Mouse (Mus musculus): ENCODE measurements around the gene Zfp788. TPM values are rescaled to one million over a fixed set of nuclear protein-coding genes. Genes with fewer than 3 reads are reported as not detected.
"Not testable (repeated sequence)": the region's sequence is repeated elsewhere in the genome, so short reads cannot be mapped to it uniquely, and the experiment has no call there.

Zfp788 gene
- polyA plus RNA-seq (2014; fragmentation: Nextera tagmentation; extraction: Ambion mirVana), result 10.4 and 13.1 TPM in 2 replicates

- DNase-seq (ENCODE audit: low spot score), result peak; percentile 88
- Histone ChIP-seq H3K9me3 (ENCODE audit: control insufficient read depth, low read length) (0 out of 2 replicates have a peak, but pooled peaks cover 4% of the 10 kb centered on the region), H3K4me3 (ENCODE audit: low read depth, low read length) (peak within 1 kb of the TSS; percentile 67), H3K27me3 (replicated peaks; ENCODE audit: control insufficient read depth, insufficient read depth, low read length) (no peaks in the 10 kb centered on the region), H3K27ac (ENCODE audit: low read depth) (peak within 1 kb of the TSS; percentile 87), H3K36me3 (ENCODE audit: control insufficient read depth, insufficient read depth, low read length) (peaks cover 29% of the 10 kb centered on the region), H3K4me1 (replicated peaks; ENCODE audit: control insufficient read depth, insufficient read depth, low read length) (no peaks in the 10 kb centered on the region; the same call in 1 of the 2 replicates), H3K4me2 (ENCODE audit: low read length) (peak within 1 kb of the TSS; percentile 70), H3K9ac (ENCODE audit: low read length) (peak within 1 kb of the TSS; percentile 63)
- ATAC-seq (replicated peaks; ENCODE audit: low FRiP score, low TSS enrichment, low read depth), result peak; percentile 97
- under 1% methylated on average over 27 of the region's 27 CpGs for WGBS
Observed at GRCm38 (mm10) chr7:41632409-41633220, at the start of gene Zfp788. Gene Zfp788 (plus strand): TSS chr7:41633203.

- not testable (repeated sequence) for H3K36me3 ChIP-seq (ENCODE audit: control insufficient read depth, insufficient read depth, low read length); H3K9ac ChIP-seq (ENCODE audit: low read length); H3K27ac ChIP-seq (ENCODE audit: low read depth); DNase-seq (ENCODE audit: low spot score); ATAC-seq (replicated peaks; ENCODE audit: low FRiP score, low TSS enrichment, low read depth); H3K27me3 ChIP-seq (replicated peaks; ENCODE audit: control insufficient read depth, insufficient read depth, low read length); H3K9me3 ChIP-seq (ENCODE audit: control insufficient read depth, low read length); H3K4me3 ChIP-seq (ENCODE audit: low read depth, low read length); H3K4me1 ChIP-seq (replicated peaks; ENCODE audit: control insufficient read depth, insufficient read depth, low read length); H3K4me2 ChIP-seq (ENCODE audit: low read length)
Observed at GRCm38 (mm10) chr7:41587831-41588230, 45.2 kb upstream of the Zfp788 start.

- DNase-seq (ENCODE audit: low spot score) (no peak), ATAC-seq (replicated peaks; ENCODE audit: low FRiP score, low TSS enrichment, low read depth) (0 out of 2 replicates have a peak, but pooled peaks have one; percentile 2)
- peak overlapping the region; percentile 72 for H3K4me3 ChIP-seq (ENCODE audit: low read depth, low read length)
Observed at GRCm38 (mm10) chr7:41598615-41599014, 34.4 kb upstream of the Zfp788 start.

GRCm38 (mm10) chr7:41599034-41599813, 33.8 kb upstream of the Zfp788 start, which contains the start of gene 2610021A01Rik:
Gene 2610021A01Rik (plus strand): TSS chr7:41599230.
- Histone ChIP-seq H3K9ac (ENCODE audit: low read length) (peak within 1 kb of the TSS; percentile 60), H3K27me3 (replicated peaks; ENCODE audit: control insufficient read depth, insufficient read depth, low read length) (no peaks in the 10 kb centered on the region), H3K4me3 (ENCODE audit: low read depth, low read length) (peak within 1 kb of the TSS; percentile 72), H3K4me2 (ENCODE audit: low read length) (peak within 1 kb of the TSS; percentile 82), H3K36me3 (ENCODE audit: control insufficient read depth, insufficient read depth, low read length) (no peaks in the 10 kb centered on the region), H3K4me1 (replicated peaks; ENCODE audit: control insufficient read depth, insufficient read depth, low read length) (no peaks in the 10 kb centered on the region; the same call in 1 of the 2 replicates), H3K9me3 (ENCODE audit: control insufficient read depth, low read length) (no peaks in the 10 kb centered on the region), H3K27ac (ENCODE audit: low read depth) (0 out of 2 replicates have a peak within 1 kb of the TSS, but pooled peaks have one; percentile 33)
- ATAC-seq (replicated peaks; ENCODE audit: low FRiP score, low TSS enrichment, low read depth), result peak; percentile 97
- DNase-seq (ENCODE audit: low spot score), result peak; percentile 89
- under 1% methylated on average over 41 of the region's 41 CpGs for WGBS

More at GRCm38 (mm10) chr7:41598615-41599014, 34.4 kb upstream of the Zfp788 start:
- Histone ChIP-seq H3K27ac (ENCODE audit: low read depth) (no peak overlapping the region), H3K9me3 (ENCODE audit: control insufficient read depth, low read length) (no peaks in the 10 kb centered on the region), H3K36me3 (ENCODE audit: control insufficient read depth, insufficient read depth, low read length) (no peaks in the 10 kb centered on the region), H3K27me3 (replicated peaks; ENCODE audit: control insufficient read depth, insufficient read depth, low read length) (no peaks in the 10 kb centered on the region), H3K9ac (ENCODE audit: low read length) (peak overlapping the region; percentile 60), H3K4me2 (ENCODE audit: low read length) (peak overlapping the region; percentile 82), H3K4me1 (replicated peaks; ENCODE audit: control insufficient read depth, insufficient read depth, low read length) (no peaks in the 10 kb centered on the region; the same call in 1 of the 2 replicates)
- 44% methylated on average over 5 of the region's 5 CpGs for WGBS

GRCm38 (mm10) chr7:41599932-41600548, 33.0 kb upstream of the Zfp788 start:
- H3K36me3 ChIP-seq (ENCODE audit: control insufficient read depth, insufficient read depth, low read length), result no peaks in the 10 kb centered on the region
- H3K4me3 ChIP-seq (ENCODE audit: low read depth, low read length), result peak overlapping the region; percentile 72
- peak overlapping the region; percentile 60 for H3K9ac ChIP-seq (ENCODE audit: low read length)
- no peak for ATAC-seq (replicated peaks; ENCODE audit: low FRiP score, low TSS enrichment, low read depth)
- peak; percentile 51 for DNase-seq (ENCODE audit: low spot score)
- H3K9me3 ChIP-seq (ENCODE audit: control insufficient read depth, low read length), result no peaks in the 10 kb centered on the region
- no peaks in the 10 kb centered on the region for H3K27me3 ChIP-seq (replicated peaks; ENCODE audit: control insufficient read depth, insufficient read depth, low read length)
- WGBS, result 15% methylated on average over 3 of the region's 3 CpGs
- peak overlapping the region; percentile 82 for H3K4me2 ChIP-seq (ENCODE audit: low read length)
- no peaks in the 10 kb centered on the region; the same call in 1 of the 2 replicates for H3K4me1 ChIP-seq (replicated peaks; ENCODE audit: control insufficient read depth, insufficient read depth, low read length)
- 0 out of 2 replicates have a peak overlapping the region, but pooled peaks have one; percentile 33 for H3K27ac ChIP-seq (ENCODE audit: low read depth)

- peaks cover 42% of the 10 kb centered on the region for H3K36me3 ChIP-seq (ENCODE audit: control insufficient read depth, insufficient read depth, low read length)
- H3K9ac ChIP-seq (ENCODE audit: low read length), result no peak overlapping the region
Observed at GRCm38 (mm10) chr7:41611654-41612053, 21.3 kb upstream of the Zfp788 start.

GRCm38 (mm10) chr7:41616241-41616640, 16.8 kb upstream of the Zfp788 start:
- ATAC-seq (replicated peaks; ENCODE audit: low FRiP score, low TSS enrichment, low read depth), result not testable (repeated sequence)

More at GRCm38 (mm10) chr7:41611654-41612053, 21.3 kb upstream of the Zfp788 start:
- H3K9me3 ChIP-seq (ENCODE audit: control insufficient read depth, low read length), result no peaks in the 10 kb centered on the region
- 82% methylated on average over 3 of the region's 3 CpGs for WGBS
- no peak for DNase-seq (ENCODE audit: low spot score)
- no peak for ATAC-seq (replicated peaks; ENCODE audit: low FRiP score, low TSS enrichment, low read depth)
- H3K27me3 ChIP-seq (replicated peaks; ENCODE audit: control insufficient read depth, insufficient read depth, low read length), result no peaks in the 10 kb centered on the region
- no peak overlapping the region for H3K4me2 ChIP-seq (ENCODE audit: low read length)
- H3K27ac ChIP-seq (ENCODE audit: low read depth), result no peak overlapping the region
- no peak overlapping the region for H3K4me3 ChIP-seq (ENCODE audit: low read depth, low read length)
- H3K4me1 ChIP-seq (replicated peaks; ENCODE audit: control insufficient read depth, insufficient read depth, low read length), result no peaks in the 10 kb centered on the region

More at GRCm38 (mm10) chr7:41616241-41616640, 16.8 kb upstream of the Zfp788 start:
- not testable (repeated sequence) for H3K9ac ChIP-seq (ENCODE audit: low read length); H3K4me1 ChIP-seq (replicated peaks; ENCODE audit: control insufficient read depth, insufficient read depth, low read length); H3K27ac ChIP-seq (ENCODE audit: low read depth); H3K27me3 ChIP-seq (replicated peaks; ENCODE audit: control insufficient read depth, insufficient read depth, low read length); H3K9me3 ChIP-seq (ENCODE audit: control insufficient read depth, low read length); H3K4me3 ChIP-seq (ENCODE audit: low read depth, low read length); DNase-seq (ENCODE audit: low spot score); H3K4me2 ChIP-seq (ENCODE audit: low read length)
- peaks cover 47% of the 10 kb centered on the region for H3K36me3 ChIP-seq (ENCODE audit: control insufficient read depth, insufficient read depth, low read length)
- WGBS, result 88% methylated on average over 1 of the region's 1 CpGs
